Mouse (Mus musculus) embryo, embryonic 11 days (tissue): ENCODE data around the gene E130311K13Rik.
A peak's percentile ranks its signal among the peaks of the same experiment; 100 is the strongest.

Source experiments
- DNase-seq: peaks from one replicate; pipeline ENCODE4 v3.0.0-alpha.2; 2015

Gene E130311K13Rik

DNA sequence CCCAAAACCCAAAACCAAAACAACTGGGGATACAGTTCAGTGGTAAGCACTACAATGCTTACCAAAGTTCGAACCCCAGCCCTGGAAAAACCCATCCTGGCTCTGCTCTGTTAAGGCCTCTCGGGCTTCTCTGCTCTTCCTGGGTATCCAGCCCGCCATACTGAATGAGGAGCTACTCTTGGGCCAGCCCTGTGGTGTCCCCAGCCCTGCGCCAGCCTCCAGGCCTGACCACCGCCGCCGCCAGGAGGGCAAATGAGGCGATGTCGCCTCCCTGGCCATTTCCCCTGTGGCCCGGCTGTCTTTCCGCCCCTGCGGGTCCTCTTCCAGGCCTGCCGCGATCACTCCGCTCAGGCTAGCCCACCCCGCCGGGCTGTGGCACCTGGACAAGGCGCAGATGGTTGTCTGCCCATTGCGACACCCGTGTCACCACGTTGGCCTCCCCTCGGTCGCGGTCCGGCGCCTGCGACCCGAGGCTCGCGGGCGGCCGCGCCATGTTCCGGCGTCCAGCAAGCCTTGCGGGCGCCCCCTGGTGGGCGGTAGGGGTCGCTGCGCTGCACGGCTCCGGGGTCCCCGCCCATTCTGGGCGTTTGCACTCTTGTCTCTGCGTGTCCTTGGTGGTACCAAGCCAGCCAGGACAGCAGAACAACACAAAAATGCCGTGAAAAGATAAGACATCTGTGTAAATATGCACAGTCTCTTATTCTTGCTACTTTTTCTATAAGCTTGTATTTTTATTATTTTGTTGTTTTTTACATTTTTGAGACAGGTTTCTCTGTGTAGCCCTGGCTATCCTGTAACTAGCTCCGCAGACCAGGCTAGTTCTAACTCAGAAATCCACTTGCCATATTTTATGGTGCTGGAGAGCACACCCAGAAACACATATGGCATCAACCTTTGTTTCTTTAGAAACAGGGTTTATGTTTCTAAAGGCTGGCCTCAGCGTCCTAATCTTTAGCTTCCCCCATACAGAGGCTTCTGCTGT, at the start of gene E130311K13Rik:
Gene E130311K13Rik (minus strand): TSS at position 595 of the 982 bp plus-strand sequence.
- DNase-seq, result peak; percentile 94

DNA sequence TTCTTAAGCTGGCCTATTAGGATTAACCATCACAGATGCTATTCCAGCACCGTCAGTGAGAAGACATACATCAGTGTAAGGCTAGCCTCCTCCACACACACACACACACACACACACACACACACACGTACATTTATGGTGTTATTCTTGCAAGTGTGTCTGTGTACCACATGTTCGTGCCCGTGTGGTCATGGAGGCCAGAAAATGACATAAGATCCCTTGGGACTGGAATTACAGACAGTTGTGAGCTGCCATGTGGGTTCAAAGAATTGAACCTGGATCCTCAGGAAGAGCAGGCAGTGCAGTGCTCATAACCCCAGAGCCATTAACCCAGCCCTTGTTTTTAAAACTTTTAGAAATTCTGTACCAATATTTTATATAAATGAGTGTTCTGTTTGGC, 48.6 kb upstream of the E130311K13Rik start:
- peak; percentile 3 for DNase-seq

DNA sequence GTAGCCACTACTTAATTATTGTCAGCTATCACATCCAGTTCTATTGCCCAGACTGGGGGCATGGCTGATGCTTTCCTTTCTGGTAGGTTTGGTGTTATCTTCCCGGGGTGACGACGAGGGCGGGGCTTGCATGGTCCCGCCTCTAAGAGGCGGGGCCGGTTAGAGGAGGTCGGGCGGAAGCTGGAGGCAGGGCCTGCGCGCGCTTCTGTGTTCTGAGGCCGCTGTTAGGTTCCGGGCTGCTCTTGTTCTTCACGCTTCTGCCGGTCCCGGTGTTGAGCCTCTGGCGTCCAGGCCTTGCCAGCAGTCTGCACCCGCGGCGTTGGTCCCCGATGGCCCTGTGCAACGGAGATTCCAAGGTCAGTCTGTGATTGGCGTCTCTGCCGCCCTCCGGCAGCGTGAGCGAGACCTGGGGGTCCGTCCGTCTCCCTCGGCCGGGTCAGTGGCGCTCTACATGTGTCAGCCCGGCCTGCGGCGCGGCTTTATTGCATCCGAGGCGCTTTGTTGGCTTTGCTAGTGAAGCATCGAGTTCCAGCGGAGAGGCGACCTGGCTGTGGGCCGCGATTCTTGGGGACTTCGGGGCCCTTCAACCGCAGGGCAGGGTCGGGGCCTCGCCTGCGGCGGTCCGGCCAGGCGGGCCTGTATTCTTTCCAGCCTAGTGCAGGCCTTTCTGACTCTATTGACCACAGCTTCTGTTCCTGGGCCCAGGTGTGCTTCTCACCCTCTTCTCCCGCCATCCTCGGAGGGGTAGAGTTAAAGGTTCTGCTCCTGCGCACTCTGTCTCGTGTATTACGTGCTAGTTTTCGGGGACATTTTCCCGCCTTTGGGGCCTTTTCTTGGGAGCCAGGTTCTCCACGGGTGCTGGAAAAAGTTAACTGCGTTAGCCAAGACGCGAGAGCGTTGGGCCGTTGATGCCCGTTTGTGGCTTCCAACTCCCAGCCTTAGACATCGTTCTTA, 47.0 kb upstream of the E130311K13Rik start, which contains the start of gene Gmps:
Gene Gmps (plus strand): TSS at position 152 of the 954 bp plus-strand sequence.
- DNase-seq, result peak; percentile 95

DNA sequence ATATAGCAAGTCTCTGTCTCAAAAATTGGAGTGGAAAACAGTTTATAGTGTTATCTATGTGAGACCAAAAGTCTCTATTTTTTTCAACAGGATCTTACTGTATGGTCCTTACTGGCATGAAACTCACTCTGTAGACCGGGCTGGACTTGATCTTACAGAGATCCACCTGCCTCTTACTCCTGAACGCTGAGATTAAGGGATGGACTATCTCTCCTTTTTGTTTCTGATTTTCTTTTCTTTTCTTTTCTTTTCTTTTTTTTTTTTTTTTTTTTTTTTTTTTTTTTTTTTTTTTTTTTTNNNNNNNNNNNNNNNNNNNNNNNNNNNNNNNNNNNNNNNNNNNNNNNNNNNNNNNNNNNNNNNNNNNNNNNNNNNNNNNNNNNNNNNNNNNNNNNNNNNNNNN, 36.7 kb upstream of the E130311K13Rik start:
- DNase-seq, result no peak

DNA sequence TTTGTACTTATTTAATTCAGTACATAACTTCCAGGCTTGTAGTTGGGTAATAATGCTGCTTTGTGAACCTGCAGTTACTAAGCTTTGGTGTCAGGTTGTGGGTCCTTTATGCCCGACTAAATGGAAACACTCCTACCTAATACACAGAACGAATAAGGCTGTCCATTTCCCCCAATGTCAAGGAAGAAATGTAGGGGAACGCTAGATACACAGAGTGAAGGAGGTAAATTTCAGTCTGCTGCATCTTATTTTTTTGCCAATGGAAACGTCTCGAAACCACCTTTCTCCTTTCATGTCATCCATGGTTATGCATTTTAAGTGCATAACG, 35.6 kb upstream of the E130311K13Rik start:
- no peak for DNase-seq

DNA sequence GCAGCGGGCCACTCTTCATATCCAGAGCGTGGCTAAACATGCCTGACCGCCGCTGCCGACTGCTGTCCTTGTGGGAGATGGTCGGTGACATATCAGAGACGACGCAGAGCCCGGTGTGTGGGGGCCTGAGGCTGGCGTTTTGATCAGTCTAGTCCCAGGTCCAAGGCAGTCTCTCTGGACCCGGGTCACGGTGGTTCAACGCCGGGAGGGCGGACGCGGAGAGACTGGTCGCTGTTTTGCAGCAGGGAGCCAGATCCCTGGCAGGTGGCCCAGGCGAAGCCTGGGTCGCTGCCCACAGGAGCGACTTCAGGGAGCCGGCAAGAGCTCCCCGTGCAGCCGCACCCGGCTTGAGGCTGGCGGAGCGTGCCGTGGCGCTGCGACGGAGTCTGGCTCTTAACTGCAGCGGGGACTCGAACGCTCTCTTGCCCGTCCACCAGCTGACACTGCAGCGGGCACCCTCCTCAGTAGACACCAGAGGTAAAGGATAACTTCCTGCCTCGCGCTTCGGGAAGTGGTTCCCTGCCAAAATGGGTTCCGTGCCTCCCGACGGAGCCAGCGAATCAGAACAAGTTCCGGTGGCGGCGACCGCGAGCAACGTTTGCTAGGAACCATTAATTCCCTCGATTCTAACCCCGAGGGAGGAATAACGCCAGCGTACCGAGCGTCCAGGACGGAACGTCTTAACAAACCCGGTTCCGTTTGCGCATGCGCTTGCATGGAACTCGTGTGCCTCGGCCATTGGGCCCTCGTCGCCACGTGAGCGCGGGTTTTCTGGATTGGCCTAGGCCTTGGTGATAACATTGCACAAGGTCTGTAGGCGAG, 35.0 kb upstream of the E130311K13Rik start, which contains the start of gene Slc33a1:
Gene Slc33a1 (minus strand): TSS at position 669 of the 822 bp plus-strand sequence.
- DNase-seq, result peak; percentile 100

DNA sequence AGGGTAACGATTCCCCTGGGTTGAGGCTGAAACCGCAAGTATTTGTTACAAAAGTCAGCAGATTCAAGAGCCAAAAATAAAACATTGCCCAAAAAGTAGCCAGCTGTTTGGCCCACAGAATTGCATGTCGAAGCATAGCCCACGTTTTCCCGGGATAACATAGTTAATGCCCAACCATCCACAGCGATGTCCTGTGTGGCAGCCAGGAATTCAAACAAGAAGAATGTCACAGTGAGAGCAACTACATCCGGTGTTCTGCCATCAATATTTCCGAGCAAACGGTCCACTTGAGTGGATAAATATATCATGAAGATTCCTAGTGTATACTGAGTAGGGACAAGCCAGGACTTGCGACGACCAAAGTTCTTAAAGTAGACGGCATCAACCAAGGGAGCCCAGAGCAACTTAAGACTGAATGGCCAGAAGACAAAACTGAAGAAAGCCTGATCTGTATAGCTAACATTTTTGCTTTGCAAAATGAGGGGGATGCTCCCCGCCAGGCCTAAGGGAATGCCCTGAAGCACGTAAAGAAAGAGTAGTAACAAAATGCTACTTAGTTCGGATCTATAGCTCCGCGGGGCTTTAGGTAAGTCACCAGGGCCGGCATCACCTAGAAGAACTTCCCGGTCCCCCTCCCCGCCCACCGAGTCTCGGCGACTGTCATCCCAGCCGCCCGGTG, 34.3 kb upstream of the E130311K13Rik start:
- DNase-seq, result peak; percentile 32

DNA sequence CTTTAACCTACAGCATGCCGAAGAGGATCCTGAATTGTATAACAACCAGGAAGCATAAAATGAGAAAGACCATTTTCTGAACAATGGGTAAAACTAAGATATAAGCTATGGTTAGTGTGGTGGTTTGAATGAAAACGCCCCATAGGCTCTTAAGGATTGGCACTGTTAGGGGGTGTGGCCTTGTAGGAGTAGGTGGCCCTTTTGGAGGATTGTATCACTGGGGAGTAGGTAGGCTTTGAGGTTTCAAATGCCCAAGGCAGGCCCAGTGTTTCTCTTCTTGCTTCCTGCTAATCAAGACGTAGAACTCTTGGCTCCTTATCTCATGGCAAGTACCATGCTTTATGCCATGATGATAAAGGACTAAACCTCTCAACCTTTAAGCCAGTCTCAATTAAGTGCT, 20.6 kb upstream of the E130311K13Rik start:
- DNase-seq, result no peak

DNA sequence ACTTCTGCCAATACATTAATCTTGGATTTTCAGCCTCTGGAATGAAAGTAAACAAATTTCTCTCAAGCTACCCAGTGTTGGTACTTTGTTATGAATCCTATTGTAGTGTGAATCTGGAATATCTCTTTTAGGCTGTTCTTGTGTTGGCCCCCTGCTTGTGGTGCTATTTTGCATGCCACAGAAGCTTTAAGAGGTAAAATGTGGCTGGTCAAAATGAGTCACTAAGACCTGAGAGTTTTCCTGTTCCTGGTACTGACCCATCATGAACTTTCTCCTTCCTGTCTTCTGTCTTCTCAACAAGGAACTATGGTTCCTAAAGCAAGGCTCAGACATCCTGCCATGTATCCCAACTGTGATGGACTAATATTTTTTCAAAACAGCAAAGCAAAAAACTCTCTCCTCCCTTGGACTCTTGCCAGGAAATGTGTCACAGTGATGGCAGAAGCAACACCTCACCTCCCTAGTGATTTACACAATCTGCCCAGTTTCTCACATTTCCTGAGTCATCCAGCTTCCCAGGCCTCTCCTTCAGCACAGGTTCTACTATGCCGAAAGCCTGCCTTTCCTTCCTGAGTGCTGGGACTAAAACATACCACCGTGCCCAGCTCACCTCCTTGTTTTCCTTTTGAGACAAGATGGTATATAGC, 12.1 kb upstream of the E130311K13Rik start:
- DNase-seq, result no peak

DNA sequence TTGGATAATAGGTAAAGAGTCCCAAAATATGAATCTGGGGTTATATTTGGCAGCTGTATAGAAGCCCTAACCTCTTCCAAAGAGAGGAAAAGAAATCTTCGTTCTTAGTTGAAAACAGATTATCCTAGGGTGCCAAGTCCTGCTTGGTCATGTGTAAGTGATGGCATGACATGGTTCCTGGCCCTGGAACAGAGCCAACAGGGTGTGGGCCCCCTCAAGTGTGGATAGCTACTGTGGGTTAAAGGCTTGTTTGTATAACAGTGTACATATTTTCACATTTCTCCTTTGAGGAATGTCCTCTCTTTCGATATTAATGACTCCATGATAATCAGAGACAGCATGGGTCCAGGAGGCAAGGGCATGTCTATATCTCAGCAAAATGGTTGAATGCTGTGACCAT, 9.7 kb upstream of the E130311K13Rik start:
- no peak for DNase-seq

DNA sequence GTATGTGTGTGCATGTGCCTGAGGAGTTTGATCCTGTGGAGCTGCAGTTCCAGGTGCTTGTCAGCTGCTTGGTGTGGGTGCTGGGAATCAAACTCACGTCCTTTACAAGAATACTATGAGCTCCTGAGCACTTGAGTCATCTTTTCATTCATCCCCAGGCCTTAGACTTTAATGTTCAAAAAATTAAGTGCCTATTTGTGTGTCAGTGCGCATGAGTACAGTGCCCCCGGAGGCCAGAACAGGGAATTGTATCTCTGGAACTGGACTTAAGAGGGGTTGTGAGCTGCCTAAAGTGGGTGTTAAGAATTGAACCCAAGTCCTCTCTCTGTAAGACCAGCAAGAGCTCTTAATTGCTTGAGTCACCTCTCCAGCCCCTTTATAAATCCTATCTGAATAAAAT, 9.6 kb downstream of the E130311K13Rik start:
- peak; percentile 48 for DNase-seq

DNA sequence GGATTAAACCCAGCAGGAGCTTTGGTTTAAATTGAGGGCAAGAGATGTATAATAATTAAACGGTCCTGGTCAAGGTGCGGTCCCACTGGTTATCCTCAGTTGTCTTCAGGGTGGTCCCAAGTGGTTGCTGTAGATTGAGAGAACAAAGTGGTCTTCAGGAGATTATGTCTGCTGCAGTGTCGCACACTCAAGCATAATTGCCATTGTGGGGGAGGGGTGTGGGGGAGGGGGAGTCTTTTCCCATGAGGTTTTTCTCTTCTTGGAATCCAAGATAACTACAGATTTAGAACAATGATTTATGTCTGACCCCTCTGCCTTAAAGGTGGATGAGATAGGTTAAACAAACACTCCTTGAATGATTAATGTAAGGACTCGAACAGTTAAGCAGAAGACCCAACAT, 19.0 kb downstream of the E130311K13Rik start:
- no peak for DNase-seq

DNA sequence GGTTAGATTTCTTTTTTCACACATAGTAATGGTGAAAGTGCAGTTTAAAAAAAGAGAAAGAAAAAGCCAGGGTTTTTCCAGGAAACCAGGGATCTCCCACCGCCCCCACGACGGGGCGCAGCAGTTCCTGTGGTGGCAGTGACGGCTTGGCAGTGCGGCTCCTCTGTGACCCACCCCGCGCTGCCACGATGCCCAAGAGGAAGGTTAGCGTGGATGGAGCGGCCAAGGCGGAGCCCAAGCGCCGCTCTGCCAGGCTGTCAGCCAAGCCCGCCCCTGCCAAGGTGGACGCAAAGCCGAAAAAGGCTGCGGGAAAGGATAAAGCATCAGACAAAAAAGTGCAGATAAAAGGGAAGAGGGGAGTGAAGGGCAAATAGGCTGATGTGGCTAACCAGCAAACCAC, 24.0 kb downstream of the E130311K13Rik start:
- DNase-seq, result peak; percentile 54

DNA sequence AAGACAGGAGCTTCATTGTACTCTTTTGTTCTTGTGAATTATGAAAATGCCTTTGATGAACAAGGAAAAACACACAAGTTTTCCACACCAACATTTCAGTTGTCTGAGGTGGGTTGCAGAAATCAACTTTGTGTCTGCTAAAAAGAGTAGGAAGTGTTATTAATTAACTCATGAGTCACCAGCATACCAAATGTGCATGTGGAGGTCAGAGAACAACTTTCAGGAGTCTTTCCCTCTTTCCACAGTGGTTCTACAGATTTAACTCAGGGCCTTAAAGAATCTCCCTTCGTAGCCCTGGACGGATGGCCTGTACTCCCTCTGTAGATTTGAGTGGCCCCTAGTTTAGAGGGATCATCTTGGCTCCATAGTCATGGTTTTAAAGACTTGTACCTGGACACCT, 25.1 kb downstream of the E130311K13Rik start:
- DNase-seq, result no peak

DNA sequence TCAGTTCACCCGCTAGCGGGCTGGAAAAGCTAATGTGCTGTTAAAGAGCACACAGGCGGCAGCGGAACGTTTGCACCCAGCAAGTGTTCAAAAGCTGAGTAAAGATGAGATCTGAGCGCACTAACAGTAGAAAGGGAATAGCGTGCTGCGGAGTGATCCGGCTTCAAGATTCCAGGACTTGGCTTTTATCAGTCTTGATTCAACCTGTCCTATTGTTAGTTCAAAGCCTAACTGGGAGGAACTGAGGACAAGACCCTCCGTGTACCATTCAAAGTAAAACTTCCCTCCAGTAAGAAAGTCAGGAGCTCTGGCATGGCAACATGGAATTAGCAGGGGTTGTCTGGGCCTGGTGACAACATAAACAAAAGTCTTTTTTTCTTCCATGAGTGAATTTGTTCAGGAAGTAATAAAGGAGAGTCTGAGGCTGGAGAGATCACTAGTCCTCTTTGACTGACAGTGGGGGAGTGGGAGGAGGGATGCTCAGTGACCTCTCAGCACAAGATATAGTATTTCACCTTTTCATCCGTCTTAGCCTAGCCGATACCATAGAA, 29.2 kb downstream of the E130311K13Rik start:
- peak; percentile 63 for DNase-seq

DNA sequence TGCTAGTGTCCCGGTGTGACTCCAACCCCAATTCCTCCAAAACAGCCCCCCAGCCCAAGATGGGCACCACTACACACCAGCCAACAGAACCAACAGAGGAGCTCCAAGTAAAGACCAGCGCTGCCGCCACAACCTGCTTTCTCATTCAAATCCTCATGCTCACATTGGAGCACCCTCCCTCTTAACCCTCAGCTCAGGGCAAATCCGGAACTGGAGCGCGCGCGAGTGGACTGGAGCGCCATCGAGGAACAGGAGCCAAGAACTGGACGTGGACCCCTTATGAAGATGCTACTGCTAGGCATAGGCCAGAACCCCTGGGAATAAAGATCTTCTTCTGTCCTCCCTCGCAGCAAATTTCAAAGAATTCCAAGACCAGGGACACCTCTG, 30.0 kb downstream of the E130311K13Rik start, which contains the start of gene Plch1:
Gene Plch1 (minus strand): TSS at position 164 of the 387 bp plus-strand sequence.
- peak; percentile 92 for DNase-seq

DNA sequence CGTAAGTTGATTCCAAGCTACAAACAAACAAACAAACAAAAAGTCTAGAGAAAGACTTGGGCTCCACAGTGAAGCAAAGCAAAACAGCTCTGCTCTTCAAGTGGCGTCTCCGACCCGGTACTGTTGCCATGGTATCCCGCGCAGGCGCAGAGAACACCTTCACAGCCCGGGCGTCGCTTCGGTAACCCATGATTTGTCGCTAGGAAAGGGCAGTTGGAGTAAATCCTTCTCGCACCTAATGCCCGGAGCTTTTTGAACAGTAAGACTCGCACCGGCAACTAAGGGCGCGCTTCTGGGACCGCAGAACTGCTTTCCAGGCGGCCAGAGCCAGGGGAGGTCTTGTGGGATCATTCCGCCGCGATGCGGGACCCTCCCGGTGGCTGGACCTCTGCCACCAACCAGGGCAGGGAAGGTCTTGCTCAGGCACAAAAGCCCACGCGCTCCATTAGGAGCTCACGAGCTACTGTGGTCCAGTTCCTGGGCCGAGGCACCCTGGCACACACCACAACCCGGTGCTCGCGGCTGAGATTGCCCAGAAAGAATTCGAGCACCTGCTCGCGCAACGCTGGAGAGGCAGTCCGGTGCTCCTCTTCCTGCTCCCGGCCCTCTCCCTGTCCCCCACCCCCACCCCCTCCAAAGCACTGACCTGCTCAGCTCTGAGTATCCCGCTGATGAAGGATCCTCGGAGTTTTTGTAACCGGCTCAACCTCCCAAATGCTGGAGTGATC, 30.5 kb downstream of the E130311K13Rik start:
- DNase-seq, result peak; percentile 92

DNA sequence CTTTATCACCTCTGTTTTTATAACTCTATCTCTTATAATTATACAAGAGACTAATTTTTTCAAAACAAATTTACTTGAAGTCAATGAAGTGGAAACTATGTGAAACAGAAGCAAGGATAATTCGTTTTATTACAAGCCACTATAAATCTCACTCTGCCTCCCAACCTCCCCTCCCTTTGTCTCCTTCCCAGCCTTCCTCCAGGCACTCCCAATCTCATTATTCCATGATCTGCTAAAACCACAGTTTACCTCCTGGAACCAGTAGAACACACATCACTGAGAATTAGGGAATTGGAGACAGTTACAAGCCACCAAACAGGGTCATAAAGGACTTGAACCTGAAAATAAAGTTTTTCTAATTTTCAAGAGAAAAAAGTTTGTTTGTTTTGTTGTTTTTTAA, 32.1 kb downstream of the E130311K13Rik start:
- DNase-seq, result no peak

DNA sequence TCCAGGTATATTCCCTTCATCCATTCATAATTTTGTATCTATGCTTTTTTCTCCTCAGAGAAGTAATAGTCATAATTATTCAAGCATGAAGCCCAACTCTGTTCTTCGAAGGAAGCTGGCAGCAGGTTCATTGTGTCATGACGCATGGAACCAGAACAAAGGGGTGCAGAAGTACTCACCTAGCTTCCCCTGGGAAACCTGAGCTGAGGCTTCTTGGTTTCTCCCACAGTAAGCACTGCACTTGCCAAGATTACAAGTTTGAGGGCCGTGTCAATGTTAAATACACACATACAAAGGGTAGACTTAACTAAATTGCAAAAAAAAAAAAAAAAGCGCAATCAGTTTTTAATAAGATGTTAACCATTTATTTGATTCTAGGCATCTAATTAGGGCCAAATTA, 33.0 kb downstream of the E130311K13Rik start:
- no peak for DNase-seq

DNA sequence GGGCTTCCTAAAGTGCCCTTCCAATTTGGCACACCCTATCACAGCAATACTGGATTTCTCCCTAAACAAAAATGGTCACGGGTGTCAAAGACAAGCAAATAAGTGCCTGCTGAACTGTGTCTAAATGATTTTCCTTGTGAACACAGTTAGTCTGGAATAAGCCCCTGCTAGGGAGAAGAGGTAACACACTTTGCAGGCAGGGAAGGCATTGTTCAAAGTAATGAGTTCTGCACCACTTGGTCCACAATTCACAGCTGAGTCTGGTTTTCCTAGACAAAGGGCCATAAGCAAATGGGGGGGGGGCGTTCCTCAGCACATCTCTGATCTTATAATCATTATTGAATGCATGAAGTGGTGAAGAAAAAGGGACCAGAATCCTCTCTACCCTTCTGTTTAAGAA, 33.5 kb downstream of the E130311K13Rik start:
- DNase-seq, result no peak
